Mouse (Mus musculus) monocyte, adult 5-6 weeks (primary cell): ENCODE results near the gene Usp31. TPM values are rescaled to one million over a fixed set of nuclear protein-coding genes. Genes with fewer than 3 reads are reported as not detected.

Source experiments
- total RNA-seq: library from RNA; stranded (forward); fragments of 200-1000, 200-491, 200-594 nt; gene quantifications from 3 replicates; pipeline ENCODE4 v1.2.3, GENCODE M21; 2017

Gene Usp31
- total RNA-seq, 1 experiment from 2014 or later, result 7.9 TPM

Other genes with a start within 250 kb of the Usp31 start
- gene Scnn1g, start 27.2 kb upstream of the Usp31 start, total RNA-seq, result 0.68 to 1.6 TPM (median 1.4 TPM) in 3 replicates
- not detected in 3 replicates for gene Scnn1b, start 157.8 kb upstream of the Usp31 start, total RNA-seq